Mouse (Mus musculus): ENCODE measurements at regions not wholly inside any gene's neighbourhood (a gene's known extent, or its start where the extent isn't known, plus 50 kb on each side); places are given as distances from the start of the nearest gene placed in this dataset.

DNA sequence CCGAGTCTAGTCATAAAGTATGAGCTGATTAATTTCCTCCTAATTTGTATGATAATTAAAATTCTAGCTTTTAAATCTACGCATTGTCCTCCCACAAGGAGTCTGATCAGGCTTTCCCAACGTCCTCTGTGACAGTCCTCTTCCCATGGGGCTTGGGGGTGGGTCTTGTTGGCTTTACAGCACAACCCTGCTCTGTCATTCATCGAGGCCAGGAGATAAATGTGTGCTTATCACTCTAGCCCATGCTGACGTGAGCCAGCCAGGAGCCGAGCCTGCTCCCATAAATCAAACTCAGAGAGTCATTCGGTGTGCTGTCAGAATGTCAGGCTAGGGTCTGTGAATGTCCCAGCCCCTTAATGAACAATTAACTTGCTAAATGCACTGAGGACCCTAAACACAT, 425.6 kb upstream of the Hs6st1 start:
- Histone ChIP-seq H3K4me3 (no peak overlapping the region), H3K36me3 (no peaks in the 10 kb centered on the region), H3K4me2 (no peak overlapping the region), H3K27me3 (no peaks in the 10 kb centered on the region), H3K27ac (replicated peaks) (no peak overlapping the region), H3K4me1 (replicated peaks) (0 out of 2 replicates have a peak, but pooled peaks cover 2% of the 10 kb centered on the region), H3K9me3 (no peaks in the 10 kb centered on the region), H3K9ac (no peak overlapping the region)
- WGBS, result 33% methylated on average over 7 of the region's 7 CpGs
- peak; percentile 61; the same call in 1 of the 2 replicates for ATAC-seq (ENCODE audit: low FRiP score, low read depth)

DNA sequence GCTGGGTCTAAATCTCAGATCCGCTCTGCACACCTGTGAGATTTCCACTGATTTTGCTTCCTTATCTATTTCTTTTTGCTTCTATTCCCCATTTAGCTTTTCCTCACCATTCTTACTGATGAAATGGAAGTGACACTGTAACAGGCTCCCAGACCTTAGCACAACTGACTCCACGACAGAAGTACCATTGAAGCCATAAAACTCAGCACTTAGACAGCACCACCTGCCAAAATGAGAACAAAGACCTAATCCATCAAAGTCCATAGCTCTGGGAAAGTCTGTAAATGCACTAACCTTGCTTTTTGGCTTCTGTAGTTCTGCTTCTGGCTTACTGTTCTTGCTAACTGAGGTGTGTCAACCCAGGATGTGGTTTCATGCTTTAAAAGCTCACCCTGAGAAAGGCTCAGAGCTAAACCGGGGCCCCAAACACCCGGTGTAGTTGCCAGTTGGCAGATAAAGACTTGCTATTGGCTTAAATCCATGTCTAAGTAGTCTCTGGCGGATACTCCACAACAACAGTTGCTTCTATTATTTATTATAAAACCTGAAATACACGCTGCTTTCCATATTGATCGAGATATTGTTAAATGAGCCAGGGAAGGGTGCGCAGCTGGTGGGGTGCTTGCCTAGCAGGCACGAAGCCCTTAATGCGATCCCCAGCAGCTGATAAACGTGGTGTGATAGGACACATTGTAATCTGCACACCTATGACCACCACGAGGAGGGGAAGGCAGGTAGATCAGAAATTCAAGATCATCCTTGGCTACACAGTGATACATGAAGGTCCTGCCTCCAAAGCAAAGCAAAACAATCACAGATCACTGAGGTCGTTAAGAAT, 414.9 kb upstream of the Hs6st1 start:
- H3K27ac ChIP-seq (replicated peaks), result peak overlapping the region; percentile 53; the same call in 1 of the 2 replicates

DNA sequence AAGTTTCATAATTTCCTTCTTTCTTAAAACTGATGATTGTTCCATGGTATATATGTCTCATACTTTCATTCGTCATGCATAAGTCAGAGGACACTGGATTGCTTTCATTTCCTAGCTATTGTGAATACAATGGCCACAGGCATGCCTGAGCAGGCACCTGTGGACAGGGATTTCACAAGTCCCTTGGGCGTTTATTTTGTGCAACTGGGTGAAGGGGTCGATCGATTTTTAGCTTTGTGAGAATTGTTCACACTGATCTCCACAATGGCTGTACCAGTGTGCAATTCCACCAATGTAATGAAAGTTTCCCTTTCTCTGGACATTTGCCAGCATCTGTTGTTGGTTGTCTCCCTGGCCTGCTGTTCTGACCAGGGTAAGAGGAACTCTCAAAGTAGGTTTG, 405.2 kb upstream of the Hs6st1 start:
- no peaks in the 10 kb centered on the region for H3K36me3 ChIP-seq
- no peak overlapping the region for H3K4me2 ChIP-seq
- no peak overlapping the region for H3K9ac ChIP-seq
- no peaks in the 10 kb centered on the region for H3K9me3 ChIP-seq
- 81% methylated on average over 4 of the region's 4 CpGs for WGBS
- ATAC-seq (ENCODE audit: low FRiP score, low read depth), result no peak
- H3K27ac ChIP-seq (replicated peaks), result no peak overlapping the region
- H3K27me3 ChIP-seq, result no peaks in the 10 kb centered on the region
- no peaks in the 10 kb centered on the region for H3K4me1 ChIP-seq (replicated peaks)
- no peak overlapping the region for H3K4me3 ChIP-seq

More for the DNA sequence above, 414.9 kb upstream of the Hs6st1 start:
- H3K9ac ChIP-seq, result no peak overlapping the region
- H3K4me3 ChIP-seq, result no peak overlapping the region
- 0 out of 2 replicates have a peak overlapping the region, but pooled peaks have one; percentile 11 for H3K4me2 ChIP-seq
- 50% methylated on average over 13 of the region's 13 CpGs for WGBS
- H3K36me3 ChIP-seq, result no peaks in the 10 kb centered on the region
- ATAC-seq (ENCODE audit: low FRiP score, low read depth), result peak; percentile 80
- no peaks in the 10 kb centered on the region for H3K9me3 ChIP-seq
- H3K4me1 ChIP-seq (replicated peaks), result peaks cover 7% of the 10 kb centered on the region
- no peaks in the 10 kb centered on the region for H3K27me3 ChIP-seq

DNA sequence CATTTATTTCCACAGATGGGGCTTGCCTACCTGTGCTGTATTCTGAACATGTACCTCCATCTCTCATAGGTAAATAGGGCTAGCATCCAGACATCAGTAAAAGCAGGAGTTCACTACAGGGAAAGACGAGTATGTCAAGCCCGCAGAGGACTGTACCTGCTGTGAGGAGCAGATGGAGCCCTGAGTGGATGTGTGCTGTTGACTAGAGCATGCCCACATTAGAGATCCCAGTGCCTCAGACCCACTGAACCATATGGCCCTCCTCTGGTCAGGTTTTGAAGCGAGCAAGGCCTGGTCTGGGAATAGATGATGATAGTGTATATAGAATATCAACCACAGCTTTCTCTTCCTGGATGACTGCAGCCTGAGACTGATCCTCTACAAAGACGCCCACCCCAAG, 394.7 kb upstream of the Hs6st1 start:
- WGBS, result 81% methylated on average over 4 of the region's 4 CpGs
- no peak for ATAC-seq (ENCODE audit: low FRiP score, low read depth)

DNA sequence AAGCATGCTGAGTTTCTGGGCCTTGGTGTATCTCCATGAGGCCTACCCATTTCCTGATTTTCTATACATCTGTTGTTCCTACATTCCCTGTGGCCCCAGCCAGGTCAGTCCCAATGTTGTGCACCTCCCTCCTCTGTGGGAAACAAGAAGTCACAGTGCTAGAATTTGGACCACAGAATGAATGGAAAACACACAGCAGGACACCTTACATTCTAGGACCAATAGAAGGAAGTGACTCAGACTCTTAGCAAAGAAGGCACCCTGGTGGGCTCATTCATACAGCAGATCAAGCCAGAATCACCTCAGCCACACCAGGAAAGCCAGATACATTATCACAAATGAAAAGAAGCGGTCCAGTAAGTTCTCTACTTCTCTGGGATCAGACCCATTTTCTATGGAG, 394.2 kb upstream of the Hs6st1 start:
- Histone ChIP-seq H3K27me3 (no peaks in the 10 kb centered on the region), H3K27ac (replicated peaks) (no peak overlapping the region), H3K9me3 (no peaks in the 10 kb centered on the region), H3K9ac (no peak overlapping the region), H3K4me3 (no peak overlapping the region), H3K4me1 (replicated peaks) (no peaks in the 10 kb centered on the region), H3K36me3 (no peaks in the 10 kb centered on the region), H3K4me2 (no peak overlapping the region)
- 90% methylated on average over 1 of the region's 1 CpGs for WGBS
- ATAC-seq (ENCODE audit: low FRiP score, low read depth), result no peak

More for the DNA sequence above, 394.7 kb upstream of the Hs6st1 start:
- Histone ChIP-seq H3K9me3 (no peaks in the 10 kb centered on the region), H3K4me3 (no peak overlapping the region), H3K36me3 (no peaks in the 10 kb centered on the region), H3K27me3 (no peaks in the 10 kb centered on the region), H3K4me1 (replicated peaks) (no peaks in the 10 kb centered on the region), H3K4me2 (no peak overlapping the region), H3K27ac (replicated peaks) (no peak overlapping the region), H3K9ac (no peak overlapping the region)

DNA sequence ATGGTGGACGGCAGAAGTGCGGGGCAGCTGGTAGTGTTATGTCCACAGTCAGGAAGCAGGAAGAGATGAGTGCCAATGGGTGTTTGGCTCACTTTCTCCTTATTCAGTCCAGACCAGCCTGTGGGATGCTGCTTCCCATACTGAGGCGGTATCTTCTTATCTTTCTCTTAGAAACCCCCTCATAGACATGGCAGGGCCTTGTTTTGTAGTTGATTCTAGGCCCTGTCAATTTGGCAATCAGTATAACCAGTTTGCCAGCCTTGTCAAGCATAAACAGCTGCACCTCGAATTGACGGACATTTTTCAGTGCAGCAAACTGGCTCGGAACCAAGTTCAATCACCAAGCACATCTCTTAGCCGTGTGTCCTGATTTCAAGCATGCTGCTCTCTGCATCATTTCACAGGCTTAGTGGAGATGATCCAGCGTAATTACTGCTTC, 385.7 kb upstream of the Hs6st1 start:
- Histone ChIP-seq H3K9me3 (no peaks in the 10 kb centered on the region), H3K4me3 (no peak overlapping the region), H3K36me3 (no peaks in the 10 kb centered on the region), H3K27ac (replicated peaks) (no peak overlapping the region), H3K4me1 (replicated peaks) (peaks cover 10% of the 10 kb centered on the region), H3K9ac (no peak overlapping the region), H3K27me3 (no peaks in the 10 kb centered on the region), H3K4me2 (no peak overlapping the region)
- no peak for ATAC-seq (ENCODE audit: low FRiP score, low read depth)
- WGBS, result 64% methylated on average over 8 of the region's 8 CpGs

DNA sequence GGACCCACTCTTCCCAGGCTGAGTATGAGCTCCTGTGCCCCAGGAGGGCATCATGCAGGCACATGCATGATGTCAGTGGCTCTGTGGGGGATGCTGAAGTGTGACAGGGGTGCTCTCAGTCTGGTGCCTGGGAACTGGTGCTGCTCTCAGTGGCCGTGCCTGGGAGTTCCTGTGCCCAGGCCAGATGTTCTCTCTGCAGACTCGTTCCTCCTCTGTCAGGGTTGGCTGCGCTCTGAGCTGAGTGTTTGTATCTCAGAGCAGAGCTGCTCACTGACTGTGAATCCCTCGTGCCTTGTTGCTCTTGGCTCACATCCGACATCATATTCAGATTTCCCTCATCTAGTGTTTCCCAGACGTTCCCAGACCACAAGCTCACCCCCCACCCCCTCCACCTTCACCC, 382.5 kb upstream of the Hs6st1 start:
- no peak overlapping the region for H3K9ac ChIP-seq
- H3K27ac ChIP-seq (replicated peaks), result peak overlapping the region; percentile 1; the same call in 1 of the 2 replicates
- 44% methylated on average over 6 of the region's 6 CpGs for WGBS
- no peaks in the 10 kb centered on the region for H3K36me3 ChIP-seq
- no peak overlapping the region for H3K4me2 ChIP-seq
- H3K9me3 ChIP-seq, result no peaks in the 10 kb centered on the region
- no peaks in the 10 kb centered on the region for H3K27me3 ChIP-seq
- peaks cover 14% of the 10 kb centered on the region for H3K4me1 ChIP-seq (replicated peaks)
- ATAC-seq (ENCODE audit: low FRiP score, low read depth), result peak; percentile 62; the same call in 1 of the 2 replicates
- H3K4me3 ChIP-seq, result no peak overlapping the region

DNA sequence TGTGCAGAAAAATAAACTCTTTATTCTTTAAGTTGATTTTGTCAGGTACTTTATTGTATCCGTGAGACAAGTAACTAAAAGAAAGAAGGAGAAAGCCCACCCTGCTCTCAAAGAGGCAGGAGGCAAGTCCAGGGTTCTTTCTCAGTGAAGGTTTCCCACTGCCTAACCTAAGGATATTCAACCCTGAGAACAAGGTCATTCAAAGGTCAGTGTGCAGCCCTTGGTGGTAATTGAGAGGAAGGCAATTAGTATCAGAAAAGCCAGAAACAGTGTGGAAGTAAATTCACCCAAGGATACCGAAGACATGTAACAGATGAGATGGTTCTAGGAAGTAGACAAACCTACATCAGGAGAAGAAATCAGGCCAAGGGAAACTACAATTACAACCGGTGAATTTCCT, 373.9 kb upstream of the Hs6st1 start:
- Histone ChIP-seq H3K4me2 (no peak overlapping the region), H3K27me3 (no peaks in the 10 kb centered on the region), H3K36me3 (no peaks in the 10 kb centered on the region), H3K9ac (no peak overlapping the region), H3K4me1 (replicated peaks) (peaks cover 21% of the 10 kb centered on the region; the same call in 1 of the 2 replicates), H3K4me3 (no peak overlapping the region), H3K9me3 (no peaks in the 10 kb centered on the region), H3K27ac (replicated peaks) (no peak overlapping the region)
- 19% methylated on average over 3 of the region's 3 CpGs for WGBS
- ATAC-seq (ENCODE audit: low FRiP score, low read depth), result no peak

DNA sequence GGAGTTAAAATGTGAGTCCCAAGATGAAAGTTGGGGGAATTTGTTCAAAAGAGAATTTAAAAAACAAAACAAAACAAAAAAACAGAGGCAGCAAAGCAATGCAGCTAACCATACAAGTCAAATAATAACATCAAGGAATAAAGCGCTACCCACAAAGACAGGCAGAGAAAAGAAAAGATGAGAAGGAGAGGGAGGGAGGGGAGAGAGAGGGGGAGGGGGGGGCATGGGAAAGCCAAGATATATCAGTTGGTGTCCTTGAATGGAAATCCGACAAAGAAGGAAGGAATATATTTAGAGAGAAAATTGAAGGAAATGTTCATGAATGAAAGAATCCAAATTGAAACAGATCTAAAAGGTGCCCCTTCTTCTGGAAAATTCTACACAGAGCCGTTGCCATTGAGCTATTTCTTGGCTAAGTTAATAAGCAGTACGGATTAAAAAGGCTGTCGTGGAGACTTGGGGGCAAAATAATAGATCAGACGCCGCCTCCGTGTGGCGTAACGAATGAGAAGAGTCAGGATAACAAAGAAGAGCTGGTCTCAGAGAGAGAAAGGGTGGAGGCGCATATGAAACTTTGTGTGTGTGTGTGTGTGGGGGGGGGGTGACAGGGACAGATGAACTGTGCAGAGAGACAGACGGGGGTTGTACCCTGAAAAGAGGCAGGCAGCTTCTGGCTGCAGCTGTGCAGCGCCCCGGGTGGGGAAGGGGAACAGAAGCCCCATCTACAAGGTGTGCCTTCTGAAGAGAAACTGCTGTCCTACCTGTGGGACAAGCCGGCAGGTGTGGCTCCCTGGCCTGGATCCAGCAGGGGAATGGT, 373.2 kb upstream of the Hs6st1 start:
- ATAC-seq (ENCODE audit: low FRiP score, low read depth), result peak; percentile 66; the same call in 1 of the 2 replicates
- Histone ChIP-seq H3K27me3 (no peaks in the 10 kb centered on the region), H3K9me3 (no peaks in the 10 kb centered on the region), H3K4me2 (0 out of 2 replicates have a peak overlapping the region, but pooled peaks have one; percentile 1), H3K9ac (no peak overlapping the region), H3K27ac (replicated peaks) (no peak overlapping the region; the same call in 1 of the 2 replicates), H3K4me3 (no peak overlapping the region), H3K36me3 (no peaks in the 10 kb centered on the region), H3K4me1 (replicated peaks) (peaks cover 21% of the 10 kb centered on the region; the same call in 1 of the 2 replicates)
- 13% methylated on average over 15 of the region's 15 CpGs for WGBS

DNA sequence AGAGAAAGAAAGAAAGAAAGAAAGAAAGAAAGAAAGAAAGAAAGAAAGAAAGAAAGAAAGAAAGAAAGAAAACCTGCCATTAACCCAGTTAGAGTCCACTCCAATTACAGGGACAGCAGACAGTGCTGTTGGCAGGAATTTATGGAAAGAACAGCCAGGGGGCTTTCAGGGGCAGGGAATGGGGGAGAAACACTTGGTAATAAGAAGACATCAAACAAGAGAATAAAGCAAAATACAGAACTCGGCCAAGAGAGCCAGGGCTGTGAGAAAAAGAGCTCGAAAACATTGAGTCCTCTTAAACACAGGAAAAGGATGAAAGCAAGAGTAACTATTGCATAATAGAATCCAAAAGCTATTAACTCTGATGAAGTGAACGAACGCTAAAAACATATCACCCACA, 371.0 kb upstream of the Hs6st1 start:
- Histone ChIP-seq H3K27me3 (no peaks in the 10 kb centered on the region), H3K4me3 (no peak overlapping the region), H3K9ac (no peak overlapping the region), H3K4me1 (replicated peaks) (peaks cover 21% of the 10 kb centered on the region; the same call in 1 of the 2 replicates), H3K9me3 (no peaks in the 10 kb centered on the region), H3K4me2 (no peak overlapping the region), H3K27ac (replicated peaks) (no peak overlapping the region), H3K36me3 (no peaks in the 10 kb centered on the region)
- WGBS, result 14% methylated on average over 4 of the region's 4 CpGs
- no peak for ATAC-seq (ENCODE audit: low FRiP score, low read depth)

DNA sequence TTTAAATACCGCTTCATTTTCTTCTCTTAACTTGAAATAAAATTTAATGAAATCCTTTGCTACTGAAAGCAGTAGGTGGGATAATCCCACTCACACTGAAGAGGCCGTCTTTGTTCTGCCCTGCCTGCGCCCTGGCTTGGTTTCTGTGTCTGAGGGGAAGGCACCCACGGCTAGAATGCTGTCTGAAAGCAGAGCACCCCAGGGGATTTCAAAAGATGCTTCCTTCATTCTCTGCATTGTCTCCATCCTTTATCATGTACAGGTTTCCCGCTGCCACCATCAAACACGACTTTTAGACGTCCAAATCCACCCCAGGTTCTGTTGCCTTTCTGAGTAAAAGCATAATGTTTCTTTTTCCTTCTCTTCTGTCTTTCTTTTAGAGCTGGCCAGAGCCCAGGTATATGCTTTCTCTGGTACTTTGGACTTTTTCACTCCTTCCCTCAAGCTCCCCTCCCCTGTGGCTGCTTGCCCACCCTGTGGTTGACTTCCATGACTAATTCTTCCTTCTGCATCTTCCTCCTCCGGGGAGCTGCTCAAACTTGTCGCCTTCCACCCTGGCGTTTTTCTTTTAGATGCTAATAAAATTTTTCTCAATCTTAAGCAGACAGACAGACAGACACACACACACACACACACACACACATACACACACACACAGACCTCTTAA, 370.2 kb upstream of the Hs6st1 start:
- no peak overlapping the region for H3K9ac ChIP-seq
- no peak overlapping the region for H3K4me2 ChIP-seq
- no peak overlapping the region for H3K4me3 ChIP-seq
- no peak for ATAC-seq (ENCODE audit: low FRiP score, low read depth)
- 10% methylated on average over 10 of the region's 10 CpGs for WGBS
- no peaks in the 10 kb centered on the region for H3K9me3 ChIP-seq
- H3K36me3 ChIP-seq, result no peaks in the 10 kb centered on the region
- peaks cover 21% of the 10 kb centered on the region; the same call in 1 of the 2 replicates for H3K4me1 ChIP-seq (replicated peaks)
- no peaks in the 10 kb centered on the region for H3K27me3 ChIP-seq
- no peak overlapping the region for H3K27ac ChIP-seq (replicated peaks)

Measured in hindbrain, embryonic 15.5 days (tissue).